Mouse (Mus musculus) hindbrain, embryonic 13.5 days (tissue): ENCODE data around the gene Ripk1. TPM values are rescaled to one million over a fixed set of nuclear protein-coding genes. Genes with fewer than 3 reads are reported as not detected.

Experiments used
- ATAC-seq: fragments of 200-750 bp; cut with Nextera tagmentation; 2 replicates; pipeline ENCODE4 v1.8.0; 2017; ENCODE audit warnings: moderate TSS enrichment; ENCODE audit not compliant: low FRiP score
- H3K27ac ChIP-seq: fragments of 300-500 bp; sonication (generic); 2 replicates; pipeline ENCODE4 v1.5.1; 2015; ENCODE audit warnings: inconsistent platforms, mild to moderate bottlenecking, moderate library complexity
- H3K27me3 ChIP-seq: fragments of 300-500 bp; sonication (generic); 2 replicates; pipeline ENCODE4 v1.6.1; 2015; ENCODE audit warnings: mild to moderate bottlenecking, inconsistent platforms
- H3K36me3 ChIP-seq: fragments of 300-500 bp; sonication (generic); 2 replicates; pipeline ENCODE4 v1.6.1; 2015; ENCODE audit warnings: mild to moderate bottlenecking, inconsistent platforms
- H3K4me1 ChIP-seq: fragments of 300-500 bp; sonication (generic); replicated peaks from 2 replicates; pipeline ENCODE4 v1.6.1; 2015; ENCODE audit warnings: inconsistent platforms
- H3K4me2 ChIP-seq: fragments of 300-500 bp; sonication (generic); 2 replicates; pipeline ENCODE4 v1.6.1; 2015; ENCODE audit warnings: inconsistent platforms, mild to moderate bottlenecking, moderate library complexity
- H3K4me3 ChIP-seq: fragments of 300-500 bp; sonication (generic); 2 replicates; pipeline ENCODE4 v1.5.1; 2015; ENCODE audit warnings: mild to moderate bottlenecking, inconsistent platforms
- H3K9ac ChIP-seq: fragments of 300-500 bp; sonication (generic); 2 replicates; pipeline ENCODE4 v1.6.1; 2015; ENCODE audit warnings: mild to moderate bottlenecking, inconsistent platforms
- H3K9me3 ChIP-seq: fragments of 300-500 bp; sonication (generic); 2 replicates; pipeline ENCODE4 v1.6.1; 2016; ENCODE audit warnings: inconsistent platforms
- WGBS: fragments of 180-500 bp; shearing (Covaris S2); methylation state at CpG from one replicate; pipeline ENCODE4 v1.1.7; 2015; 5-methylcytosine and 5-hydroxymethylcytosine counted together
- polyA plus RNA-seq: library from polyadenylated mRNA; unstranded; fragments of >200 nt; fragmentation: Nextera tagmentation; extraction: Ambion mirVana; gene quantifications from 2 replicates; pipeline ENCODE4 v1.2.1, GENCODE M21; 2015

Gene Ripk1
- polyA plus RNA-seq, 1 experiment from 2014 or later = 6.1 TPM

DNA sequence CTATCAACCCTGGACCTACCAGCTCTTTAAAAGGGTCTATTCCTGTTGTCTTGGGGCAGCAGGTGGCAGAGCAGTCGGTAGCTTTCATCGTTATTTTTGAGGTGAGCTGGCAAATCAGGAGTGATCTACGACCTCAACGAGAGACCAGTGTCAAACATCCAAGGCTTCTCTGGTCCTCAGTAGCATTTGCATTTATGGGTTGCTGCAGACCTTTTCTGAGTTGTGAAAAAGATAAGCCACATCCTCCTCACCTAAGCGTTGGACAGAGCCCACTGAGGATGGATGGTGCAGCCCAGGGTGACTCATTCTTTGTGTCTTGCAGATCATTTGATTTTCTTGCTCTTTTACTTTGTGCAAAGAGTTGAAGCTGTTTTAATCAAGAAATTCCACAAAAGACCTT is 895 bp downstream of the Ripk1 start:
- no peaks in the 10 kb centered on the region for H3K36me3 ChIP-seq
- 12% methylated on average over 5 of the region's 5 CpGs for WGBS
- H3K9me3 ChIP-seq = no peaks in the 10 kb centered on the region
- ATAC-seq = peak; percentile 3; the same call in 1 of the 2 replicates
- H3K4me3 ChIP-seq = peak overlapping the region; percentile 93
- peaks cover 17% of the 10 kb centered on the region for H3K4me1 ChIP-seq
- H3K4me2 ChIP-seq = peak overlapping the region; percentile 77
- H3K27me3 ChIP-seq = no peaks in the 10 kb centered on the region
- peak overlapping the region; percentile 94 for H3K9ac ChIP-seq
- H3K27ac ChIP-seq = peak overlapping the region; percentile 26; the same call in 1 of the 2 replicates

DNA sequence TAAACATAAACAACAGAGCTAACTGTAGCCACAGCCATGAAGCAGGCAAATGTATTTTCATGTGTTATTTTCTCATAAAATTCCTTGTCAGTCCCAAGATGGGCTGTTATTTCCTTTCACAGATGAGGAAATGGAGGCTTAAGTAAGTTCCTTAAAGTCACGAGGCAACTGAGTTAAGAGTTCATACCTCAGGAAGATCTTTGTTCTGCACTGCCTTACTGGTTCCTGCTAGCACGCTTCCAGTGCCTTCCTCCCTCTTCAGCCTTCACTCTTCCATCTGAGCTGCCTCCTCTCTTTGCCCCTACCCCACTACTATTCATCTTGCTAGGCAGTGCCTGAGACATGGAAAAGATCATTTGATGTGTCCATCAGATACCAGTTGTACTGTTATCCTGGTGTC is 5.1 kb downstream of the Ripk1 start:
- peaks cover 5% of the 10 kb centered on the region for H3K4me1 ChIP-seq
- no peak overlapping the region for H3K4me2 ChIP-seq
- H3K27me3 ChIP-seq = no peaks in the 10 kb centered on the region
- 92% methylated on average over 2 of the region's 2 CpGs for WGBS
- peaks cover 17% of the 10 kb centered on the region for H3K36me3 ChIP-seq
- no peak overlapping the region for H3K4me3 ChIP-seq
- no peak for ATAC-seq
- H3K9ac ChIP-seq = no peak overlapping the region
- H3K27ac ChIP-seq = no peak overlapping the region
- no peaks in the 10 kb centered on the region for H3K9me3 ChIP-seq

DNA sequence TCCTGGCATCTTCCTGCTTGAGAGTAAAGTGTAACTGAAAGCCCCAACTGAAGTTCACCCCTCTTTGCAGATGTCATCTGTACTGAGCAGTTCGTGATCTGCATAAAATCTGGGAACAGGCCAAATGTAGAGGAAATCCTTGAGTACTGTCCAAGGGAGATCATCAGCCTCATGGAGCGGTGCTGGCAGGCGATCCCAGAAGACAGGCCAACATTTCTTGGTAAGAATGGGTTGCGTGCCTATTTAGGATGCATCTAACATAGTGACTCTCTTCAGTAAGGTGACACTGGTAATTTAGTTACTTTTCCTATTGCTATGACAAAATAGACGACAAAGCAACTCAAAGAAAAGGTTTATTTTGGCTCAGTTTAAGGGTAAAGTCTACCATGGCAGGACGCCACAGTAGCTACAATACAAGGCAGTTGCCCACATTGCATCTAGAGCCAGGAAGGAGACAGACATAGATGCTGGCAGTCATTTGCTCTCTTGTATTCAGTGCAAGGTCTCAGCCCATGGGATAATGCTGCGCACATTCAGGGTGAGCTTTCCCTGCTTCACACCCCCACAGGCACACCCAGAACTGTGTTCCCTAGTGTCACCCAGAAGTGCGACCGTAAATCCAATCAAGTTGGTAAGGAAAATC is 14.9 kb downstream of the Ripk1 start:
- H3K4me1 ChIP-seq = no peaks in the 10 kb centered on the region
- no peaks in the 10 kb centered on the region for H3K9me3 ChIP-seq
- no peak overlapping the region for H3K9ac ChIP-seq
- 96% methylated on average over 9 of the region's 9 CpGs for WGBS
- no peak overlapping the region for H3K4me3 ChIP-seq
- no peak overlapping the region for H3K27ac ChIP-seq
- peaks cover 51% of the 10 kb centered on the region for H3K36me3 ChIP-seq
- ATAC-seq = no peak
- no peak overlapping the region for H3K4me2 ChIP-seq
- no peaks in the 10 kb centered on the region for H3K27me3 ChIP-seq

DNA sequence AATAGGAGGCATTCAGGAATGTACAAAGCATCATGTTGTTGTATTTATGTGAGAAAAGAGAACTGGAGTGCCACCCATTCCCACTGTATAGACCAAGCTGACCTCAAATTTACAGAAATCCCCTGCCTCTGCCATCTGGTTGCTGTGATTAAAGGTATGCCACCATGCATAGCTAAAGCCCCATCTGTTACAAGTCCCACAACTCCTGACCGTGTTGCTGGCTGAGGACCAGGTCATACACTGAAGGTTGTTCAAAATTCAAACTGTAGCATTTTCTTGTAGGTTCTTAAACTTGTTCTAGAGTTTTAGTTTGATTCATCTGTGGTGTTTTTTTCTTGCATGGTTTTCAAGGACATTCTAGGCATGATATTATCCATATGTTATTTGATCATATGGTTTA is 16.4 kb downstream of the Ripk1 start:
- Histone ChIP-seq H3K27ac (no peak overlapping the region), H3K4me2 (no peak overlapping the region), H3K9me3 (no peaks in the 10 kb centered on the region), H3K27me3 (no peaks in the 10 kb centered on the region), H3K4me1 (no peaks in the 10 kb centered on the region), H3K9ac (no peak overlapping the region), H3K36me3 (peaks cover 51% of the 10 kb centered on the region), H3K4me3 (no peak overlapping the region)
- ATAC-seq = no peak
- 84% methylated on average over 1 of the region's 1 CpGs for WGBS

DNA sequence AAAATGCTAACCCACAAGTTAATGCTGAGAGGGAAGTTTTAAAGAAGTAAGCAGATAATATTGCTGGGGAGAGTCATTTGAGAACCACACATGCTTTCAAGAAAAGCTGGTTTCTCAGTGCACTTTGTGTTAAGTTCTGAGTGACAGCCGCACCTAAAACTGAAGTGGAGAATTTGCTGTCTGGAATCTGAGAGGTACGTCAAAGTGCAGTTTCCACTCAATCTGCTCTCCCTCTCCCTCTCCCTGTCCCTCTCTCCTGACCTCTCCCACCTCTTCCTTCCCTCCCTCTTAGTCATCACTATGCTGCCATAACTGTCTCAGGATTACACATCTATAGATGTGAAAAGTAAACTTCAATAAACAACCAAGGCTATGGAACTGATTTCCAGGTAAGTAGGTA is 19.8 kb downstream of the Ripk1 start:
- no peak overlapping the region for H3K4me2 ChIP-seq
- 94% methylated on average over 2 of the region's 2 CpGs for WGBS
- H3K27ac ChIP-seq = no peak overlapping the region
- H3K4me1 ChIP-seq = no peaks in the 10 kb centered on the region
- H3K9me3 ChIP-seq = no peaks in the 10 kb centered on the region
- H3K4me3 ChIP-seq = no peak overlapping the region
- no peaks in the 10 kb centered on the region for H3K27me3 ChIP-seq
- H3K9ac ChIP-seq = no peak overlapping the region
- peaks cover 29% of the 10 kb centered on the region for H3K36me3 ChIP-seq
- no peak for ATAC-seq

DNA sequence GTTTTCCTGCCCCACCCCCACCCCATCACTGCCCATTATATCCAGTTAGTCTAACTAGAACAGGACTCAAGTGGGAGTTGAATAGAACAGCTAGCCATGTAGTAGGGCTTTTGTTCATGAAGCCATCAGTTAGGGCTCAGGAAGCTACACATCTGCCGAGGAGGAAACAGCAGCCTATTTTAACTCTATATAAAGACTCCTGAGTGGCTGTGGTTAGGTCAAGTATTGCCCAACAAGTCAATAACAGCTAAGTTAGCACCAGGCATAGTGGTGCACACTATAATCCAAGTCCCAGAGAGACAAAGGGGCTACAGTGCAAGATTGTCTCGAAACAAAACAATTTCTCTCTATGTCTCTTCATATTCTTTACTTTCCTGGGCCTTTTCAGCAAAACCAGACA is 29.9 kb downstream of the Ripk1 start:
- H3K4me1 ChIP-seq = peaks cover 4% of the 10 kb centered on the region
- no peak overlapping the region for H3K27ac ChIP-seq
- H3K27me3 ChIP-seq = no peaks in the 10 kb centered on the region
- ATAC-seq = no peak
- H3K4me3 ChIP-seq = no peak overlapping the region
- WGBS = 72% methylated on average over 2 of the region's 2 CpGs
- H3K4me2 ChIP-seq = no peak overlapping the region
- no peak overlapping the region for H3K9ac ChIP-seq
- H3K9me3 ChIP-seq = no peaks in the 10 kb centered on the region
- peaks cover 36% of the 10 kb centered on the region for H3K36me3 ChIP-seq

DNA sequence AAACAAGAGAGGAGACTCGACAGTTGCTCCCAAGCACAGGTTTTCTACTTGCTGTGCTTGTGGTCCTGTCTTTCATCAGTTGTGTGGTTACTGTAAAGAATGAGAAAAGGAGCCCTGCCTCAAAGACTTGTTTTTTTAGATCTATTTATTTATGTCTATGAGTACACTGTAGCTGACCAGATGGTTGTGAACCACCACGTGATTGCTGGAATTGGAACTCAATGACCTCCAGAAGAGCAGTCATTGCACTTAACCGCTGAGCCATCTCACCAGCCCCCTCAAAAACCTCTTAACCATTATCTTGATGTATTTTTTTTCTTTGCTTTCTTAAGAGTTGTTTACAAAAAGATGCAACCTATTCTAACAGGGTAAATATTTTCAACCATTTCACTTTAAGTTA is 33.3 kb downstream of the Ripk1 start:
- Histone ChIP-seq H3K4me2 (no peak overlapping the region), H3K4me3 (no peak overlapping the region), H3K9me3 (no peaks in the 10 kb centered on the region), H3K27ac (no peak overlapping the region), H3K9ac (no peak overlapping the region), H3K4me1 (peaks cover 20% of the 10 kb centered on the region), H3K36me3 (peaks cover 23% of the 10 kb centered on the region), H3K27me3 (no peaks in the 10 kb centered on the region)
- WGBS = 89% methylated on average over 3 of the region's 3 CpGs
- no peak for ATAC-seq

DNA sequence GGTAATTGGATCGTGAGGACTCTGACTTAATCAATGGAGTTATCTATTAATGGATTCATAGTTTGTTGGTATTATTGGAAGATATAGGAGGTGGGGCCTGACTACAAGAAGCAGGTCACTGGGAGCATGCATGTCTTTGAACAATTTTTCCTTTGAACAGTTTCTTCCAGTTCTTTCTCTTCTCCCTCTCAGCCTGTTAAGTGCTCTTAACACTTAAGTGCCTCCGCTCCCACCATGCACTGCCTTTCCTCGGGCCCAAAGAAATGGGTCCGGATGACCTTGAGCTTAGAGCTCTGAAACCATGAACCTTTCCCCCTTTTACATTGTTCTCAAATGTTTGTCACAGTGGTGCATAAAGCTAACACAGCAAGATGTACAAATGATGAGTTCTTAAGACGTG is 34.6 kb downstream of the Ripk1 start:
- H3K4me3 ChIP-seq = no peak overlapping the region
- peaks cover 20% of the 10 kb centered on the region for H3K4me1 ChIP-seq
- peaks cover 15% of the 10 kb centered on the region for H3K36me3 ChIP-seq
- H3K9me3 ChIP-seq = no peaks in the 10 kb centered on the region
- H3K27me3 ChIP-seq = no peaks in the 10 kb centered on the region
- H3K4me2 ChIP-seq = peak overlapping the region; percentile 74; the same call in 1 of the 2 replicates
- WGBS = 88% methylated on average over 5 of the region's 5 CpGs
- H3K27ac ChIP-seq = peak overlapping the region; percentile 93
- ATAC-seq = no peak
- no peak overlapping the region for H3K9ac ChIP-seq

DNA sequence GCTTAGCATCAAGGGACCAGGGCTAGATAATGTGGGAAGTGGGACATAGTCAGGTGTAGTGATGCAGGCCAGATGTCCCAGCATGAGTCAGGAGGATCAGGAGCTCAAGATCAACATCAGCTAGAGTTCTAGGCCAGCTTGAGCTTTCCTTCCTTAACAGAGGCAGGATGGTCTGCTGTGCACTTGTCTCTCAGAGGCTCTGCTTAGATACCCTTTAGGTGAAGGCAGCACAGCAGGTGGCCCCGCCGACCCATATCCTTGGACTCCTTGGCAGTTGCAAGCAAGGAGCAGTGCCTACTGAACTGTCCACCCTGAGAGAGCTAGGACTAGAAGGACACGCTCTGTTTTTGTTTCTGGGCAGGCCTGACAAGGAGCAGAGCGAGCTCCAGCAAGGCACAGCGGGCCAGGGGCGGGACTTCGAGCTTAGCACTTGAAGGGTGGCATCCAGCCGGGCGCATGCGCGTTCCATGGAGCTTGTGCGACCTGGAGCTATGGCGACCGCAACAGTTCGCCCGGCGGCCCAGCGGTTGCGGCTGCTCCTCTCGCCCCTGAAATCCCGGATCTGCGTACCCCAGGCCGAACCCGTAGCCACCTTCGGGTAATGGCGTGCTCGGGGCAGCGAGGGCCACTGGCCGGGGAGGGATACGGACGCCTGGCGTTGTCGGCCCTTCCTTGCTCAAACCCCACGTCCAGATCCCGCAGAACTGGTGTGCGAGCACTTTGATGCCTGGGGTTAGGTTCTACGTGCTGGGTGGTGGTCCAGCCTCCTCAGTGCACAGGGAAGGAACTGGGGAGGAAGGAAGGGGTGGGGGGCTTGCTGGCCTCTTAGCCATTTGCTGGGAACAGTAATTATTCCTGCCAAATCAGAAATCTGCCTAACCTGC is 35.3 kb downstream of the Ripk1 start, which contains the start of gene Bphl:
TSS of gene Bphl (plus strand) at position 426 of the 884 bp plus-strand sequence.
- WGBS = under 1% methylated on average over 37 of the region's 37 CpGs
- Histone ChIP-seq H3K36me3 (peaks cover 11% of the 10 kb centered on the region), H3K4me1 (peaks cover 20% of the 10 kb centered on the region), H3K27me3 (no peaks in the 10 kb centered on the region), H3K27ac (peak within 1 kb of the TSS; percentile 93), H3K4me2 (peak within 1 kb of the TSS; percentile 74), H3K4me3 (peak within 1 kb of the TSS; percentile 72), H3K9me3 (no peaks in the 10 kb centered on the region), H3K9ac (peak within 1 kb of the TSS; percentile 89)
- ATAC-seq = peak; percentile 96

DNA sequence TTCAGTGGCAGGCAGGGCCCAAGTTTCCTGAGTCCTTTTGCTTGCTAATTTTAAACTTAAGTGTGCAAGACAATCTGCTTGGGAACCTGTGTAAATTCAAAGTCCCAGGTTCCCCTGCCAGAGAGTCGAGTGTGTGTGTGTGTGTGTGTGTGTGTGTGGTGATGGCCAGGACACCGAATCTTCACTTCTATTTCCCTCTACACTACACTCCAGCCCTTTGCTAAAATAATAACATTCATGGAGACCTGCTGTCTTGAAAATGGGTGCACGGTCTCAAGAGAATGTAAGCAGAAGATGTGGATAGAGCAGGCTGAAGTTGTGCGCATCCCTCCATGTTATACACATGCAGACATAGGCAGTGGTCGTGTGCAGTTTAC is 35.9 kb downstream of the Ripk1 start:
- peak; percentile 11 for ATAC-seq
- peak overlapping the region; percentile 72 for H3K4me3 ChIP-seq
- H3K27me3 ChIP-seq = no peaks in the 10 kb centered on the region
- WGBS = 49% methylated on average over 5 of the region's 5 CpGs
- H3K36me3 ChIP-seq = peaks cover 7% of the 10 kb centered on the region
- H3K4me2 ChIP-seq = peak overlapping the region; percentile 74
- peaks cover 20% of the 10 kb centered on the region for H3K4me1 ChIP-seq
- H3K27ac ChIP-seq = peak overlapping the region; percentile 93
- H3K9ac ChIP-seq = peak overlapping the region; percentile 89
- no peaks in the 10 kb centered on the region for H3K9me3 ChIP-seq

DNA sequence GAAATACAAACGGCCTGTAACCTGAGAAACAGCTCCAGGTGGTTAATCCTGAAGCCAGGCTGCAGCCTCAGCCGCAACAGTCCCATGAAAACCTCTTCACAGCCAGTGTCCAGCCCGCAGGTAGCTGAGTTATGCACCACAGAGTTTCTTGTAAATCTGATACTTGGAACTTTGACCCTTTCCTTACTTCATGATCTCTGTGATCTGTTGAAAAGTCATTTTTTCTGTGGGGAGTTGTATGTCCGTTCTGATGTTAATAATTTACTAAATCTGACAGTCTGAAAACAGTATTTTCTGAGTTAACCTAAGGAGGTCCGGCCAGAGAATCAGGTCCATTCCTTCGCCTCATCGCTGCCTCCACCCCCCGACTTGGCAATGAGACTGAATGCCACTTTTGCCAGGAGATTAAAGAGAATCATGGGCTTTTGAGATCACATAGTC is 36.8 kb downstream of the Ripk1 start:
- Histone ChIP-seq H3K4me1 (peaks cover 20% of the 10 kb centered on the region), H3K4me3 (peak overlapping the region; percentile 72), H3K9ac (0 out of 2 replicates have a peak overlapping the region, but pooled peaks have one; percentile 51), H3K27me3 (no peaks in the 10 kb centered on the region), H3K27ac (no peak overlapping the region), H3K4me2 (peak overlapping the region; percentile 74), H3K9me3 (no peaks in the 10 kb centered on the region), H3K36me3 (peaks cover 1% of the 10 kb centered on the region; the same call in 1 of the 2 replicates)
- WGBS = 50% methylated on average over 8 of the region's 8 CpGs
- ATAC-seq = no peak

DNA sequence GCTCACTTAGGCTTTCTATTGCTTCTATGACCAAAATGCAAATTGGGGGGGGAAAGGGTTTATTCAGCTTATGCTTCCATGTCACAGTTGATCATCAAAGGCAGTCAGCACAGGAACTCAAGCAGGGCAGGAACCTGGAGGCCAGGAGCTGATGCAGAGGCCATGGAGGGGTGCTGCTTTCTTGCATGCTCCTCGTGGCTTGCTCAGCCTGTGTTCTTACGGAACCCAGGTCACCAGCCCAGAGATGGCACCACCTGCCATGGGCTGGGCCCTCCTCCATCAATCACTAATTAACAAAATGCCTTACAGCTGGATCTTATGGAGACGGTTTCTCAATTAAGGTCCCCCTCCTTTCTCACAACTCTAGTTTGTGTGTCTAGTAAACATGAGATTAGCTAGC is 37.9 kb downstream of the Ripk1 start:
- H3K27me3 ChIP-seq = no peaks in the 10 kb centered on the region
- H3K4me3 ChIP-seq = no peak overlapping the region
- 94% methylated on average over 3 of the region's 3 CpGs for WGBS
- no peaks in the 10 kb centered on the region for H3K9me3 ChIP-seq
- no peaks in the 10 kb centered on the region for H3K36me3 ChIP-seq
- no peak for ATAC-seq
- peaks cover 20% of the 10 kb centered on the region for H3K4me1 ChIP-seq
- no peak overlapping the region for H3K27ac ChIP-seq
- H3K4me2 ChIP-seq = no peak overlapping the region
- no peak overlapping the region for H3K9ac ChIP-seq
